Mouse (Mus musculus) macrophage (primary cell): ENCODE results near the gene Fam47e. TPM values are rescaled to one million over a fixed set of nuclear protein-coding genes. Genes with fewer than 3 reads are reported as not detected.
"Not testable (repeated sequence)": the region's sequence is repeated elsewhere in the genome, so short reads cannot be mapped to it uniquely, and the experiment has no call there.

Source experiments
- H3K27ac ChIP-seq: fragments of 350-480 bp; formaldehyde crosslinking; 2 replicates; pipeline ENCODE4 v1.9.0; 2021
- H3K36me3 ChIP-seq: fragments of 350-480 bp; formaldehyde crosslinking; 2 replicates; pipeline ENCODE4 v1.9.0; 2021; ENCODE audit errors: inconsistent target
- H3K4me3 ChIP-seq: fragments of 350-480 bp; formaldehyde crosslinking; 2 replicates; pipeline ENCODE4 v1.9.0; 2021; ENCODE audit errors: inconsistent target
- H3K79me2 ChIP-seq: fragments of 350-480 bp; formaldehyde crosslinking; 2 replicates; pipeline ENCODE4 v1.9.0; 2021; ENCODE audit errors: inconsistent target
- WGBS: methylation state at CpG from one replicate; pipeline ENCODE4 v1.1.7; 2026; ENCODE audit warnings: inconsistent platforms; ENCODE audit not compliant: missing documents; 5-methylcytosine and 5-hydroxymethylcytosine counted together
- polyA plus RNA-seq: library from polyadenylated mRNA; stranded (reverse); fragments of 250-400 nt; gene quantifications from 3 replicates; pipeline ENCODE4 v1.2.4, GENCODE M21; 2018; ENCODE audit warnings: inconsistent platforms
- total RNA-seq, 78 experiments: library from RNA; depleted of rRNA; stranded (reverse); fragments of 250-400 nt; gene quantifications; 1 replicate in 9 of 78; 2 replicates in 24 of 78; 3 replicates in 43 of 78; 4 replicates in 2 of 78; pipeline ENCODE4 v1.2.4; 2018; ENCODE audit warnings: inconsistent platforms in 56 of 78

Gene Fam47e
- not detected for total RNA-seq (2018; cell fraction: chromatin; rRNA removed)
- total RNA-seq (2018; cell fraction: cytosol; rRNA removed) = not detected
- not detected for total RNA-seq (2018; cell fraction: nucleus; rRNA removed)
- polyA plus RNA-seq = not detected in 3 replicates

- Histone ChIP-seq H3K4me3 (no peak within 1 kb of the TSS), H3K27ac (no peak within 1 kb of the TSS)
- 85% methylated on average over 16 of the region's 16 CpGs for WGBS
Observed at GRCm38 (mm10) chr5:92554891-92555511, at the start of gene Fam47e. Gene Fam47e (plus strand): TSS chr5:92555069.

DNA sequence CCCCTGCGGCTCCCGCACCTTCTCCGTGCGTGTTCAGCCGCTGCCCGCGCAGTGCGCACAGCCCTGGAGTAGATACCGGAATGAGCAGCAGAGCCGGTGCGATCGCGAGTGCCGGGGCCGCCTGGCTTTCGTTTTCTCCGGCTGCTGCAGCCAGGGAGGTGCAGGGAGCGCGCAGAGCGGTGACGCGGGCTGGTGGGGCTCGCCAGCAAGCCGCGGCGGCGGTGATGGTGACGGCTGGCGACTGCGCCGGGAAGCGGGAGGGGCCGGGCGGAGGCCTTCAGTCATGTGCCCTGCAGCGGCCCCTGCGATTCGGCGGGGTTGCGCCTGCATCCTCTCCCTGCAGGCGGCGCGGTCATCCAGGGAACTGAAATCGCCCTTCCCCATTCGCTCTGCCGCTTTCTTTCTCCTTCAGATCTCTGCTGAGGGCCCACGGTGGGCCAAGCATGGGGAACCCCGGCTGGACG, 49.4 kb upstream of the Fam47e start:
- 0 out of 2 replicates have a peak, but pooled peaks cover 8% of the 10 kb centered on the region for H3K36me3 ChIP-seq
- WGBS = under 1% methylated on average over 46 of the region's 48 CpGs
- peak overlapping the region; percentile 78 for H3K27ac ChIP-seq
- peak overlapping the region; percentile 78 for H3K4me3 ChIP-seq
- H3K79me2 ChIP-seq = peaks cover 46% of the 10 kb centered on the region

More at GRCm38 (mm10) chr5:92554891-92555511, at the start of gene Fam47e:
- Histone ChIP-seq H3K36me3 (no peaks in the 10 kb centered on the region), H3K79me2 (no peaks in the 10 kb centered on the region)

- WGBS = 24% methylated on average over 4 of the region's 4 CpGs
- Histone ChIP-seq H3K27ac (peak overlapping the region; percentile 70), H3K36me3 (0 out of 2 replicates have a peak, but pooled peaks cover 8% of the 10 kb centered on the region), H3K79me2 (peaks cover 37% of the 10 kb centered on the region), H3K4me3 (peak overlapping the region; percentile 35; the same call in 1 of the 2 replicates)
Observed at GRCm38 (mm10) chr5:92506301-92506729, 48.6 kb upstream of the Fam47e start.

DNA sequence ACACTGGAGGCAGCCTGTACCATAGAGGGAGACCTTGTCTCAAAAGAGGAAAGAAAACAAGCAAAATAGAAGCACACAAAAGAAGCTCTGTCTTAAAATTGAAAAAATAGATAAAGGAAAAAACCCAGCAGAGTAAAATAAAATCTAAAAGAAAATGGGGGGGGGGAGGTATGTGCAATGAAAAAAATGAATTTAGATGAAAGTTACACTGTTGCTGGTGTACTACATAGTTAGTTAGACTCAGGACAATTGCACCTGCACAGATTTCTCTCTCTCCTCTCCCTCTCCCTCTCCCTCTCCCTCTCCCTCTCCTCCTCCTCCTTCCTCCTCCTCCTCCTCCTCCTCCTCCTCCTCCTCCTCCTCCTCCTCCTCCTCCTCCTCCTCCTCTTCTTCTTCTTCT, 48.1 kb upstream of the Fam47e start, which contains the start of gene Scarb2:
Gene Scarb2 (minus strand): TSS at position 101 of the 400 bp plus-strand sequence.
- H3K27ac ChIP-seq = peak within 1 kb of the TSS; percentile 70

DNA sequence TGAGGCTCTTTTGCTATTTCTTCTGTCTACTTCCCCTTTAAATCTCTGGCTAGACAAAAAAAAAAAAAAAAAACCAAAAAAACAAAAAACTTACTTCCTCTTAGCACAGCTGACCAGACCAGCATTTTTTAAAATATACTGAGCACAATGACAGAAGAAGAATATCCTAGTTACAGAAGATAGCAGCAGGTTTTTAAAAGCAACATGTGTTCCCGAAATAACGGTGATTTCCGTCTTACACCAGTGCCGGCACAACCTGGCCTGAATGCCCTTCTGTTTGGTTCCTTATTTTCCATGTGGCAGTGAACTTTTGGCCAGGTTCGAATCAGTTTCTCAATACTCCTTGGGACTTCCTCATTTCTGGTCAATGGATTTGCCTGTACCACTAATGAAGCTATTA, 46.0 kb upstream of the Fam47e start:
- Histone ChIP-seq H3K79me2 (peaks cover 12% of the 10 kb centered on the region), H3K27ac (peak overlapping the region; percentile 69), H3K36me3 (no peaks in the 10 kb centered on the region), H3K4me3 (no peak overlapping the region; the same call in 1 of the 2 replicates)
- 3% methylated on average over 5 of the region's 5 CpGs for WGBS

More for the DNA sequence above, 48.1 kb upstream of the Fam47e start, which contains the start of gene Scarb2:
- Histone ChIP-seq H3K79me2 (peaks cover 33% of the 10 kb centered on the region), H3K4me3 (peak within 1 kb of the TSS; percentile 35), H3K36me3 (0 out of 2 replicates have a peak, but pooled peaks cover 8% of the 10 kb centered on the region)

DNA sequence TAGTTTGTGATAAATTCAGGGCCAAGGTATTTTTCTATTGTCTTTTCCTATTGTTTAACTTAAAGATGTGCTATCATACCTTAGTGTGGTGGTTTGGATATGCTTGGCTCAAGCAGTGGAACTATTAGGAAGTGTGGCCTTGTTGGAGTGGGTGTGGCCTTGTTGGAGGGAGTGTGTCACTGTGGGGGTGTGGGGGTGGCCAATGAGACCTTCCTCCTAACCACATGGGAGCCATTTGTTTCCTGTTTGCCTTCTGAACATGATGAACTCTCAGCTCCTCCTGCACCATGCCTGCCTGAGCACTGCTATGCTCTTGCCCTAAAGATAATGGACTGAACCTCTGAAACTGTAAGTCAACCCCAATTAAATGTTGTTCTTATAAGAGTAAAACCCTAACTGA, 43.6 kb upstream of the Fam47e start:
- no peaks in the 10 kb centered on the region for H3K79me2 ChIP-seq
- H3K27ac ChIP-seq = no peak overlapping the region
- no peak overlapping the region for H3K4me3 ChIP-seq
- H3K36me3 ChIP-seq = no peaks in the 10 kb centered on the region

DNA sequence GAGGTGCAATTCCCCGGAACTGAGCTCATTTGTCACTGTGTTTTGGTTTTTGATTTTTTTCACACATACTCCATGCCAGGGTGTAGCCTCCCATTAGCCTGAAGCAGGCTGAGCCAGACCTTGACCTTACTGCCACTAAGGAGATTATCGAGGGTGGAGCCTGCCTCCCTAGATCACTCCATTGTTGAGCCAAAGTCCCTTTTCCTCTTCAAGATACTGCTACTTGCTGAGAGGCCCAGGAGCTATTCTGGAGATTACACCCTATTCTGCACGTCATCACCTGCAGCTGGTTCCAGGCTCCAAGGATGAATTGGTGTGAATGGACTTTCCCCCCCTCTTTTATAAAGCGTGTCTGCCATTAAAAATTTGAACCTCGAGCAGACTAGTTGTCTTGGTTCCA, 42.8 kb upstream of the Fam47e start:
- no peaks in the 10 kb centered on the region for H3K36me3 ChIP-seq
- WGBS = 92% methylated on average over 4 of the region's 5 CpGs
- H3K79me2 ChIP-seq = no peaks in the 10 kb centered on the region
- no peak overlapping the region for H3K27ac ChIP-seq
- no peak overlapping the region for H3K4me3 ChIP-seq

DNA sequence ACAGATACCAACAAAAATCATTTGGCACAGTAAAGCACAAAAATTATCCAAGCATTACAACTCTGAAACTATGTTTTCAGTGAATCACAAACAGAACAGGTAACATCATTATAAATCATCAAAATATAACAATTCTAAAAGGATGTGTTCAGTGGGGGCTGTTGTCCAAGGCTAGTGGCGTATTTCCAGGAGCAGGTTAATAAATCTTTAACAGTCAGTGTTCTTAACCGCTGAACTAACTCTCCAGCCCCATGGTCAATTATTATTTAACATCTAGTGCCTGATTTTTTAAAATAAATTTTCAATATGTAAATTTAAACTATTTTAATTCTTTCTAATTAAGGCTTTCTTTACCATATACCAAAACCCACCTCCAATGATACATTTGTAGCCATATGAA, 33.7 kb upstream of the Fam47e start:
- 100% methylated on average over 2 of the region's 2 CpGs for WGBS
- not testable (repeated sequence) for H3K36me3 ChIP-seq, H3K27ac ChIP-seq, H3K4me3 ChIP-seq, H3K79me2 ChIP-seq

DNA sequence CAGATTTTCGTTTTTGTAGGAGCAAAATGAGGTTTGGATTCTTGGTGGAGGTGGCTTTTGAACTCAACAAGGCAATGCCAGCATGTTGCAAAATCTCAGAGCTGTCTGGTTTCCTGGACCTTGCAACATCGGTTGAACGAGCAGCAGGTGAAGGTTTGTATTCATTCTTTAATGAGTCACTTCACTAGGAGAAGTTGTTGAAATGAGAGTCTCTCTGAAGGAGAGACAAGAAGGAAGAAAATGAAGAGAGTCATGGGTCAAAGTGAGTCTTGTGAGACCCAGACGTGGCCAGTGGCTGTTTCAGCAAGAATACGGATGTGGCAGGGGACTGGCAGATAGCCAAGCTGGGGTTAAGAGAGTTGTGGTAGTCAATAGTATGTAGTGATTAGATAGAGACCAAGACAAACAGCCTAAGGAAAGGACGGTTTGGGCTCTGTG, 30.0 kb upstream of the Fam47e start:
- H3K79me2 ChIP-seq = no peaks in the 10 kb centered on the region
- H3K36me3 ChIP-seq = no peaks in the 10 kb centered on the region
- WGBS = 6% methylated on average over 6 of the region's 6 CpGs
- no peak overlapping the region for H3K27ac ChIP-seq
- no peak overlapping the region for H3K4me3 ChIP-seq

GRCm38 (mm10) chr5:92539698-92540097, 15.2 kb upstream of the Fam47e start:
- no peaks in the 10 kb centered on the region for H3K79me2 ChIP-seq
- no peak overlapping the region for H3K4me3 ChIP-seq
- 95% methylated on average over 4 of the region's 4 CpGs for WGBS
- no peaks in the 10 kb centered on the region for H3K36me3 ChIP-seq
- no peak overlapping the region for H3K27ac ChIP-seq

DNA sequence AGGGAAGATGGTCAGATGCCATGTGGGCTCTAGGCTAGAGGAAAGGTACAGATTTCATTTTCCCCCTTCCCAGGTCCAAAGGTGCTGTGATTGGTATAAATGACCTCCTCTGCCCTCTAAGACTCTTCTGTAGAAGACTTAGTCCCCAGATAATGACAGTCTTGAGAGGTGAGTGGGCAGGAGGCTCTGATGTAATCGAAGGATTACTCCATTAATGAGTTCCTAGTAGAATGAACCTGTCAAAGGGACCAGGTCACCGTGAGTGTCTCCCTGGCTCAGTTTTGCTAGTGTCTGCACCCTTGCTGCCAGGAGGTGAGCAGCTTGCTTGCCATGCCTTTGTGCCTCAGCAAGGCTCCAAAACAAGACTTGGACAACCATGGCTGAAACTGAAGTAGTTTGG, 2.3 kb upstream of the Fam47e start:
- no peak overlapping the region for H3K4me3 ChIP-seq
- WGBS = 93% methylated on average over 2 of the region's 2 CpGs
- no peak overlapping the region for H3K27ac ChIP-seq
- no peaks in the 10 kb centered on the region for H3K79me2 ChIP-seq
- H3K36me3 ChIP-seq = no peaks in the 10 kb centered on the region

DNA sequence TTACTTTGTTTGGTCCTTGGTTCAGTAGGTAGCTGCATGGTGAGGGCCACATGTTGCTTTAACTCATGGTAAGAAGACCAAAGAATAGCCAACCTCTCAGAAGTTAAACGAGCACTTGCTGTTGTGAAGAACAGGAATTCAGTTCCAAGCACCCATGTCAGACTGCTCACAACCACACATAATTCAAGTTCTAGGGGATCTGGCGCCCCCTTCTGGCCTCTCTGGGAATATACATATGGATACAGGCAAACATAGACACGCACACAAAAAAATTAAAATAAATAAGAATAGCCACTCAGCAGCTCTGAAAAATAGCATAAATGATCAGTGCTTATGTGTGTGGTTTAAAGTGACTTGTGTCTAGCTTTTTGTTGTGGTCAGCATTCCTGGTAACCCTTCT, 930 bp upstream of the Fam47e start:
- Histone ChIP-seq H3K4me3 (no peak overlapping the region), H3K79me2 (no peaks in the 10 kb centered on the region), H3K27ac (no peak overlapping the region), H3K36me3 (no peaks in the 10 kb centered on the region)
- WGBS = 77% methylated on average over 3 of the region's 3 CpGs

- no peak overlapping the region for H3K27ac ChIP-seq
- 98% methylated on average over 4 of the region's 4 CpGs for WGBS
- H3K36me3 ChIP-seq = no peaks in the 10 kb centered on the region
- H3K4me3 ChIP-seq = no peak overlapping the region
- H3K79me2 ChIP-seq = no peaks in the 10 kb centered on the region
Observed at GRCm38 (mm10) chr5:92554443-92554842, 426 bp upstream of the Fam47e start.

- Histone ChIP-seq H3K4me3 (no peak overlapping the region), H3K36me3 (no peaks in the 10 kb centered on the region), H3K79me2 (no peaks in the 10 kb centered on the region), H3K27ac (no peak overlapping the region)
- WGBS = 91% methylated on average over 1 of the region's 1 CpGs
Observed at GRCm38 (mm10) chr5:92555905-92556304, 1.0 kb downstream of the Fam47e start.

DNA sequence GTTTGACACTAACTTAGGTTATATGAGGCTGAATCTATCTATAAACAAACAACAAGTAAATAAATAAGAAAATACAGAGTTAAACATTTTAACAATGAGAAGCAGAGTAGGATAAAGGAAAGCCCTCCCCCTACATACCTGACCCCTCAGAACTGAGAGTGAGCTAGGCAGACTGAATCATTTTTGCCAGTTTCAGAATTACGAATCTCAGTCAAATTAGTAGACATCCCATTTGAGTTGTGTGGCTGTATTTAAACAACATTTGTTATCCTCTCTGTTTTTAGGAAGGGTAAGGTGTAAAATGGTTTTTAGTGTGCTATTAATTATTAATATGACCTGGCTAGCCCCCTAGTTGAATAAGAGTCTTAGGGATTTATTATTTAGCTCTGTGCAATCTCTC, 2.6 kb downstream of the Fam47e start:
- no peak overlapping the region for H3K4me3 ChIP-seq
- no peak overlapping the region for H3K27ac ChIP-seq
- WGBS = 100% methylated on average over 1 of the region's 1 CpGs
- H3K36me3 ChIP-seq = no peaks in the 10 kb centered on the region
- H3K79me2 ChIP-seq = no peaks in the 10 kb centered on the region
